Mouse (Mus musculus) MEL (cell line): Measurements from ENCODE around the gene Gm10436.

Source experiments
- CTCF ChIP-seq, 3 experiments: IDR thresholded peaks in 2 of 3; conservative IDR thresholded peaks in 1 of 3; 2 replicates each; pipeline ENCODE4 v1.5.1; 2011 to 2012; ENCODE audit warnings: low read length in 3 of 3, low read depth in 2 of 3, mild to moderate bottlenecking in 2 of 3, improper control_type of control experiment in 1 of 3, inconsistent platforms in 1 of 3, mixed read lengths in 1 of 3, moderate library complexity in 1 of 3; ENCODE audit not compliant: control insufficient read depth in 1 of 3, insufficient read depth in 1 of 3, poor library complexity in 1 of 3, severe bottlenecking in 1 of 3
- E2F4 ChIP-seq: IDR thresholded peaks from 2 replicates; pipeline ENCODE4 v1.6.1; 2011; ENCODE audit warnings: low read depth, low read length, improper control_type of control experiment, borderline replicate concordance
- EP300 ChIP-seq, 2 experiments: IDR thresholded peaks; 2 replicates each; pipeline ENCODE4 v1.6.1; 2011; ENCODE audit warnings: improper control_type of control experiment in 2 of 2, low read length in 2 of 2, low read depth in 1 of 2, mild to moderate bottlenecking in 1 of 2
- MAFK ChIP-seq: IDR thresholded peaks from 2 replicates; pipeline ENCODE4 v1.6.1; 2011; ENCODE audit warnings: low read depth, mild to moderate bottlenecking, low read length, improper control_type of control experiment, borderline replicate concordance
- MYB ChIP-seq: IDR thresholded peaks from 2 replicates; pipeline ENCODE4 v1.6.1; 2011; ENCODE audit warnings: mild to moderate bottlenecking, low read depth, low read length, improper control_type of control experiment
- POLR2A ChIP-seq, 2 experiments: IDR thresholded peaks; 2 replicates each; pipeline ENCODE4 v1.6.1; 2011 to 2012; ENCODE audit warnings: low read length in 2 of 2, mild to moderate bottlenecking in 2 of 2, control low read depth in 1 of 2, improper control_type of control experiment in 1 of 2, low read depth in 1 of 2, moderate library complexity in 1 of 2; ENCODE audit not compliant: control insufficient read depth in 1 of 2, insufficient read depth in 1 of 2, poor library complexity in 1 of 2
- POLR2AphosphoS2 ChIP-seq: IDR thresholded peaks from 2 replicates; pipeline ENCODE4 v1.6.1; 2011; ENCODE audit warnings: low read length, improper control_type of control experiment
- TAL1 ChIP-seq: IDR thresholded peaks from 2 replicates; pipeline ENCODE4 v1.6.1; 2012; ENCODE audit warnings: mild to moderate bottlenecking, inconsistent platforms, low read length, moderate library complexity, mixed read lengths
- USF1 ChIP-seq: IDR thresholded peaks from 2 replicates; pipeline ENCODE4 v1.6.1; 2014; ENCODE audit warnings: low read depth, mild to moderate bottlenecking, inconsistent platforms, low read length, improper control_type of control experiment, moderate library complexity
- USF2 ChIP-seq, 2 experiments: IDR thresholded peaks; 2 replicates each; pipeline ENCODE4 v1.6.1; 2011 to 2012; ENCODE audit warnings: improper control_type of control experiment in 2 of 2, low read length in 2 of 2, borderline replicate concordance in 1 of 2, inconsistent platforms in 1 of 2, low read depth in 1 of 2, mild to moderate bottlenecking in 1 of 2; ENCODE audit not compliant: insufficient read depth in 1 of 2
- ZKSCAN1 ChIP-seq: IDR thresholded peaks from 2 replicates; pipeline ENCODE4 v1.6.1; 2012; ENCODE audit warnings: low read depth, mild to moderate bottlenecking, inconsistent platforms, low read length, improper control_type of control experiment, moderate library complexity
- ZNF384 ChIP-seq: IDR thresholded peaks from 2 replicates; pipeline ENCODE4 v1.6.1; 2012; ENCODE audit warnings: low read depth, mild to moderate bottlenecking, inconsistent platforms, low read length, improper control_type of control experiment

DNA sequence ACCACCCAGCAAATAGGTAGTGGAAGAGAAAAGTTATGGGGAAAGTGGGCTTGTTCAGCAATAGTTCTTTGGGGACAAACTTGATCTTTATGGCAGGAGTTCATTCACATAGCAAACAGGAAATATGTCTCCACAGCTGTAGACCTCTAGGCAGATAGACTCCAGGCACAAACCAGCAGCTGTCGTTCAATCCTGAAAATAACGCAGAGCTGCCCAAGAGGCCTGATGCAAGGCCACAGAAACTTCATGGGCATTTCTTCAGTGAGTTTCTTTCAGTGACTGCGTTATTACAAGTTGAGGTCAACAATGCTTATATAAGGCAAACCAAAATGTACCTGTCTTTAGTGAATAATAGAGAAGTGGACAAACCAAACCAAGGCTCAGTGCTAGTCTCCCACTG is 37.5 kb upstream of the Gm10436 start:
- TF ChIP-seq CTCF (IDR thresholded peaks at IDR 0.05 in 2 of 3, conservative IDR thresholded peaks at IDR 0.05 in 1 of 3; ENCODE audit: control insufficient read depth in 1 of 3, insufficient read depth in 1 of 3, low read depth in 2 of 3, low read length in 3 of 3, poor library complexity in 1 of 3, severe bottlenecking in 1 of 3) (no peak), E2F4 (no peak), EP300 (IDR thresholded peaks at IDR 0.05; ENCODE audit: low read depth in 1 of 2, low read length in 2 of 2) (no peak; a peak in 1 of 4 replicates), MAFK (no peak), USF2 (IDR thresholded peaks at IDR 0.05; ENCODE audit: borderline replicate concordance in 1 of 2, insufficient read depth in 1 of 2, low read depth in 1 of 2, low read length in 2 of 2) (no peak), POLR2A (IDR thresholded peaks at IDR 0.05; ENCODE audit: control insufficient read depth in 1 of 2, insufficient read depth in 1 of 2, low read depth in 1 of 2, low read length in 2 of 2, poor library complexity in 1 of 2) (no peak), ZNF384 (no peak), ZKSCAN1 (no peak), TAL1 (no peak), MYB (no peak), POLR2AphosphoS2 (no peak), USF1 (no peak)
